Mouse (Mus musculus): Measurements from ENCODE around the gene Slc7a15.

- no peak for TF ChIP-seq GATA1 (IDR thresholded peaks at IDR 0.05; ENCODE audit: borderline replicate concordance, low read length)
- TF ChIP-seq FLI1 (IDR thresholded peaks at IDR 0.05; ENCODE audit: low read length): no peak
Measured at GRCm38 (mm10) chr12:8498148-8498571, 100.7 kb downstream of the Slc7a15 start.

Data from megakaryocyte, embryonic 14.5 days (primary cell).